Mouse (Mus musculus): ENCODE measurements around the gene Cstf3. TPM values are rescaled to one million over a fixed set of nuclear protein-coding genes. Genes with fewer than 3 reads are reported as not detected.

The Cstf3 gene
- polyA plus RNA-seq, 1 experiment from 2014 or later: 73.9 TPM

- H3K4me2 ChIP-seq (replicated peaks; ENCODE audit: low read depth, low read length): no peak overlapping the region
These were observed 96.9 kb downstream of the Cstf3 start for GRCm38 (mm10) chr2:104687261-104687660.

GRCm38 (mm10) chr2:104688321-104688720 lies 98.0 kb downstream of the Cstf3 start:
- no peaks in the 10 kb centered on the region for H3K27me3 ChIP-seq (ENCODE audit: control insufficient read depth, insufficient read depth, low read length)
- no peaks in the 10 kb centered on the region for H3K9me3 ChIP-seq (ENCODE audit: control insufficient read depth, low read depth, low read length)
- no peak overlapping the region for H3K4me3 ChIP-seq (ENCODE audit: low read depth, low read length)
- no peak overlapping the region for H3K27ac ChIP-seq (ENCODE audit: low read length)
- H3K4me1 ChIP-seq (ENCODE audit: control insufficient read depth, insufficient read depth, low read length): no peaks in the 10 kb centered on the region
- WGBS: 81% methylated on average over 3 of the region's 3 CpGs
- no peaks in the 10 kb centered on the region for H3K36me3 ChIP-seq (ENCODE audit: control insufficient read depth, insufficient read depth, low read length)
- H3K4me2 ChIP-seq (replicated peaks; ENCODE audit: low read depth, low read length): no peak overlapping the region
- no peak for ATAC-seq (ENCODE audit: insufficient number of reproducible peaks, insufficient read depth, low FRiP score, low read depth)
- H3K9ac ChIP-seq (replicated peaks; ENCODE audit: low read depth, low read length): no peak overlapping the region

More at GRCm38 (mm10) chr2:104687261-104687660, 96.9 kb downstream of the Cstf3 start:
- Histone ChIP-seq H3K27me3 (ENCODE audit: control insufficient read depth, insufficient read depth, low read length) (no peaks in the 10 kb centered on the region), H3K36me3 (ENCODE audit: control insufficient read depth, insufficient read depth, low read length) (no peaks in the 10 kb centered on the region), H3K9ac (replicated peaks; ENCODE audit: low read depth, low read length) (no peak overlapping the region), H3K4me3 (ENCODE audit: low read depth, low read length) (no peak overlapping the region), H3K27ac (ENCODE audit: low read length) (no peak overlapping the region), H3K9me3 (ENCODE audit: control insufficient read depth, low read depth, low read length) (no peaks in the 10 kb centered on the region), H3K4me1 (ENCODE audit: control insufficient read depth, insufficient read depth, low read length) (no peaks in the 10 kb centered on the region)
- 72% methylated on average over 3 of the region's 3 CpGs for WGBS
- ATAC-seq (ENCODE audit: insufficient number of reproducible peaks, insufficient read depth, low FRiP score, low read depth): no peak

GRCm38 (mm10) chr2:104688724-104689123 lies 98.4 kb downstream of the Cstf3 start:
- Histone ChIP-seq H3K4me1 (ENCODE audit: control insufficient read depth, insufficient read depth, low read length) (no peaks in the 10 kb centered on the region), H3K9ac (replicated peaks; ENCODE audit: low read depth, low read length) (no peak overlapping the region), H3K27me3 (ENCODE audit: control insufficient read depth, insufficient read depth, low read length) (no peaks in the 10 kb centered on the region), H3K36me3 (ENCODE audit: control insufficient read depth, insufficient read depth, low read length) (no peaks in the 10 kb centered on the region), H3K9me3 (ENCODE audit: control insufficient read depth, low read depth, low read length) (no peaks in the 10 kb centered on the region), H3K4me2 (replicated peaks; ENCODE audit: low read depth, low read length) (no peak overlapping the region), H3K4me3 (ENCODE audit: low read depth, low read length) (no peak overlapping the region), H3K27ac (ENCODE audit: low read length) (no peak overlapping the region)
- ATAC-seq (ENCODE audit: insufficient number of reproducible peaks, insufficient read depth, low FRiP score, low read depth): no peak
- WGBS: 78% methylated on average over 8 of the region's 8 CpGs

- Histone ChIP-seq H3K27ac (ENCODE audit: low read length) (no peak overlapping the region), H3K4me3 (ENCODE audit: low read depth, low read length) (no peak overlapping the region), H3K36me3 (ENCODE audit: control insufficient read depth, insufficient read depth, low read length) (no peaks in the 10 kb centered on the region), H3K9me3 (ENCODE audit: control insufficient read depth, low read depth, low read length) (no peaks in the 10 kb centered on the region), H3K9ac (replicated peaks; ENCODE audit: low read depth, low read length) (no peak overlapping the region), H3K27me3 (ENCODE audit: control insufficient read depth, insufficient read depth, low read length) (no peaks in the 10 kb centered on the region), H3K4me2 (replicated peaks; ENCODE audit: low read depth, low read length) (no peak overlapping the region), H3K4me1 (ENCODE audit: control insufficient read depth, insufficient read depth, low read length) (no peaks in the 10 kb centered on the region)
- ATAC-seq (ENCODE audit: insufficient number of reproducible peaks, insufficient read depth, low FRiP score, low read depth): no peak
- WGBS: 83% methylated on average over 4 of the region's 4 CpGs
These were observed 100.4 kb downstream of the Cstf3 start for GRCm38 (mm10) chr2:104690720-104691119.

- H3K4me2 ChIP-seq (replicated peaks; ENCODE audit: low read depth, low read length): no peak overlapping the region
- no peak overlapping the region for H3K4me3 ChIP-seq (ENCODE audit: low read depth, low read length)
- no peak for ATAC-seq (ENCODE audit: insufficient number of reproducible peaks, insufficient read depth, low FRiP score, low read depth)
- H3K9me3 ChIP-seq (ENCODE audit: control insufficient read depth, low read depth, low read length): no peaks in the 10 kb centered on the region
- 36% methylated on average over 2 of the region's 2 CpGs for WGBS
- H3K27ac ChIP-seq (ENCODE audit: low read length): no peak overlapping the region
- no peak overlapping the region for H3K9ac ChIP-seq (replicated peaks; ENCODE audit: low read depth, low read length)
- no peaks in the 10 kb centered on the region for H3K36me3 ChIP-seq (ENCODE audit: control insufficient read depth, insufficient read depth, low read length)
- H3K27me3 ChIP-seq (ENCODE audit: control insufficient read depth, insufficient read depth, low read length): no peaks in the 10 kb centered on the region
- H3K4me1 ChIP-seq (ENCODE audit: control insufficient read depth, insufficient read depth, low read length): no peaks in the 10 kb centered on the region
These were observed 102.2 kb downstream of the Cstf3 start for GRCm38 (mm10) chr2:104692551-104692950.

- H3K36me3 ChIP-seq (ENCODE audit: control insufficient read depth, insufficient read depth, low read length): no peaks in the 10 kb centered on the region
- ATAC-seq (ENCODE audit: insufficient number of reproducible peaks, insufficient read depth, low FRiP score, low read depth): no peak
These were observed 109.3 kb downstream of the Cstf3 start for GRCm38 (mm10) chr2:104699659-104700058.

GRCm38 (mm10) chr2:104703158-104703557 lies 112.8 kb downstream of the Cstf3 start:
- Histone ChIP-seq H3K4me3 (ENCODE audit: low read depth, low read length) (no peak overlapping the region), H3K9ac (replicated peaks; ENCODE audit: low read depth, low read length) (no peak overlapping the region), H3K36me3 (ENCODE audit: control insufficient read depth, insufficient read depth, low read length) (no peaks in the 10 kb centered on the region), H3K4me1 (ENCODE audit: control insufficient read depth, insufficient read depth, low read length) (0 out of 2 replicates have a peak, but pooled peaks cover 4% of the 10 kb centered on the region), H3K9me3 (ENCODE audit: control insufficient read depth, low read depth, low read length) (no peaks in the 10 kb centered on the region), H3K27me3 (ENCODE audit: control insufficient read depth, insufficient read depth, low read length) (no peaks in the 10 kb centered on the region), H3K4me2 (replicated peaks; ENCODE audit: low read depth, low read length) (no peak overlapping the region), H3K27ac (ENCODE audit: low read length) (no peak overlapping the region)
- WGBS: 78% methylated on average over 3 of the region's 3 CpGs
- no peak for ATAC-seq (ENCODE audit: insufficient number of reproducible peaks, insufficient read depth, low FRiP score, low read depth)

More at GRCm38 (mm10) chr2:104699659-104700058, 109.3 kb downstream of the Cstf3 start:
- H3K9ac ChIP-seq (replicated peaks; ENCODE audit: low read depth, low read length): no peak overlapping the region
- H3K4me2 ChIP-seq (replicated peaks; ENCODE audit: low read depth, low read length): no peak overlapping the region
- no peak overlapping the region for H3K27ac ChIP-seq (ENCODE audit: low read length)
- no peak overlapping the region for H3K4me3 ChIP-seq (ENCODE audit: low read depth, low read length)
- H3K9me3 ChIP-seq (ENCODE audit: control insufficient read depth, low read depth, low read length): no peaks in the 10 kb centered on the region
- WGBS: 82% methylated on average over 11 of the region's 11 CpGs
- no peaks in the 10 kb centered on the region for H3K4me1 ChIP-seq (ENCODE audit: control insufficient read depth, insufficient read depth, low read length)
- no peaks in the 10 kb centered on the region for H3K27me3 ChIP-seq (ENCODE audit: control insufficient read depth, insufficient read depth, low read length)

- ATAC-seq (ENCODE audit: insufficient number of reproducible peaks, insufficient read depth, low FRiP score, low read depth): no peak
- Histone ChIP-seq H3K9me3 (ENCODE audit: control insufficient read depth, low read depth, low read length) (no peaks in the 10 kb centered on the region), H3K4me3 (ENCODE audit: low read depth, low read length) (no peak overlapping the region), H3K36me3 (ENCODE audit: control insufficient read depth, insufficient read depth, low read length) (no peaks in the 10 kb centered on the region; the same call in 1 of the 2 replicates), H3K27me3 (ENCODE audit: control insufficient read depth, insufficient read depth, low read length) (no peaks in the 10 kb centered on the region), H3K9ac (replicated peaks; ENCODE audit: low read depth, low read length) (no peak overlapping the region), H3K4me1 (ENCODE audit: control insufficient read depth, insufficient read depth, low read length) (0 out of 2 replicates have a peak, but pooled peaks cover 4% of the 10 kb centered on the region), H3K27ac (ENCODE audit: low read length) (no peak overlapping the region), H3K4me2 (replicated peaks; ENCODE audit: low read depth, low read length) (no peak overlapping the region)
- 44% methylated on average over 3 of the region's 3 CpGs for WGBS
These were observed 114.0 kb downstream of the Cstf3 start for GRCm38 (mm10) chr2:104704355-104704754.

- H3K36me3 ChIP-seq (ENCODE audit: control insufficient read depth, insufficient read depth, low read length): no peaks in the 10 kb centered on the region; the same call in 1 of the 2 replicates
- no peak overlapping the region for H3K27ac ChIP-seq (ENCODE audit: low read length)
- no peak overlapping the region for H3K4me3 ChIP-seq (ENCODE audit: low read depth, low read length)
- no peak overlapping the region for H3K4me2 ChIP-seq (replicated peaks; ENCODE audit: low read depth, low read length)
- H3K27me3 ChIP-seq (ENCODE audit: control insufficient read depth, insufficient read depth, low read length): no peaks in the 10 kb centered on the region
- H3K9ac ChIP-seq (replicated peaks; ENCODE audit: low read depth, low read length): no peak overlapping the region
- ATAC-seq (ENCODE audit: insufficient number of reproducible peaks, insufficient read depth, low FRiP score, low read depth): no peak
- 67% methylated on average over 6 of the region's 6 CpGs for WGBS
- H3K9me3 ChIP-seq (ENCODE audit: control insufficient read depth, low read depth, low read length): no peaks in the 10 kb centered on the region
- 0 out of 2 replicates have a peak, but pooled peaks cover 9% of the 10 kb centered on the region for H3K4me1 ChIP-seq (ENCODE audit: control insufficient read depth, insufficient read depth, low read length)
These were observed 119.5 kb downstream of the Cstf3 start for GRCm38 (mm10) chr2:104709786-104710337.

All from stomach, embryonic 14.5 days (tissue).